In the genomic region with DNA sequence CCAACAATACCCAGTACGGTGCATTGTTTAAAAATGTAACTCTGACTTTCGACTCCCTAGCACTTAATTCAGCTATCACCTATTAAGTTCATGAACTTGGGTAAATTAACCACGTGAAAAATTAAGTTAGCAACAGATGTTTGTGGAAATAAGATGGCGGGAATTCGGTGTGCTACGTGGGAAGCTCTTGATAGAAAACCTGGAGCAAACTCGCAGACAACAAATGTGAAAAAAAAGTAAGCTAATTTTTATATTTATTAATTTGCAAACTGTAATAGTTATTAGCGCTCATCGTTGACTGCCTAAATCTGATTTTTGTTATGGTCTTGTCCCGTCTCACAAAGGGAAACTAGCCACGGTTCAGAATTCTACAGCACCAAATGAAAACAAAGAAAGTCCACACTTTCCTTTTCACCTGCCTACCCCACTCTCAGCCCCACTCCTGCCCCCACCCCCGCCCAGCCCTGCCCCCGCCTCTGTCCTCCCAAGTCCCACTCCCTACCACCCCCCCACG, we compare ENCODE assay signal across 8 mouse cellular contexts. TPM values are rescaled to one million over a fixed set of nuclear protein-coding genes. Genes with fewer than 3 reads are reported as not detected.
DNase-seq lines count a peak whose midpoint lies in the region; ATAC-seq and TF ChIP-seq lines count a peak whose summit lies in the region.

No protein-coding gene starts in this region.

- H3K4me2 ChIP-seq in forebrain, postnatal 0 days (ENCODE audit: low read depth), result peak overlapping the region; percentile 83

- 1% methylated on average over 14 of the region's 14 CpGs for WGBS in heart, adult 2 months
- under 1% methylated on average over 14 of the region's 14 CpGs for WGBS in forebrain, postnatal 0 days

- no peaks in the 10 kb centered on the region for H3K79me2 ChIP-seq in heart, adult 2 months (replicated peaks; ENCODE audit: control insufficient read depth, insufficient read depth, low read length)

- TF ChIP-seq CTCF in heart, adult 2 months (IDR thresholded peaks at IDR 0.05), result no peak
- TF ChIP-seq CTCF in forebrain, postnatal 0 days (IDR thresholded peaks at IDR 0.05; ENCODE audit: low read depth), result no peak

- intact Hi-C loops in heart, adult 2 months (cut with DNase I), result loop anchor here (2.0 kb wide), 1 partner anchor 421 kb away; the partner anchor contains the start of gene Mettl3
- intact Hi-C loops in heart, postnatal 14 days (cut with DNase I), result loop anchor here (10.0 kb wide), 1 partner anchor 421 kb away; the partner anchor contains the start of gene Mettl3

- 0 out of 2 replicates have a peak overlapping the region, but pooled peaks have one; percentile 33 for H3K9ac ChIP-seq in heart, adult 2 months (ENCODE audit: low read depth, low read length)
- H3K9ac ChIP-seq in ES-E14 (ENCODE audit: insufficient read depth, low read depth, low read length, poor library complexity, severe bottlenecking), result peak overlapping the region; percentile 45
- peak overlapping the region; percentile 87 for H3K9ac ChIP-seq in forebrain, postnatal 0 days

- no peaks in the 10 kb centered on the region for H3K27me3 ChIP-seq in heart, adult 2 months (ENCODE audit: control insufficient read depth, insufficient read depth, low read length)
- H3K27me3 ChIP-seq in forebrain, postnatal 0 days (ENCODE audit: insufficient read depth, low read length), result no peaks in the 10 kb centered on the region

- DNase-seq in heart, adult 2 months, result no peak
- DNase-seq in heart, postnatal 14 days, result no peak
- no peak for DNase-seq in ES-E14 (ENCODE audit: low read depth, low spot score)
- no peak for DNase-seq in forebrain, postnatal 0 days
- DNase-seq in mesoderm, embryonic 11.5 days (ENCODE audit: low read depth, low spot score), result peak; percentile 51
- no peak for DNase-seq in right cerebral cortex, postnatal 36 days (ENCODE audit: low spot score in 2 of 2)
- DNase-seq in cerebellum, adult 9-11 months, result no peak

- in situ Hi-C loops in ES-E14 (cut with MboI; ENCODE audit: low sequenced_read_pairs in 2 of 2, unreplicated experiment in 2 of 2), result no loop called here

- ATAC-seq in forebrain, postnatal 0 days, result peak; percentile 3; the same call in 1 of the 2 replicates
- ATAC-seq in CD4-positive, CD25-positive, alpha-beta regulatory T cell, adult 4 months, result no peak

- peak overlapping the region; percentile 66 for H3K4me3 ChIP-seq in heart, adult 2 months
- peak overlapping the region; percentile 65 to 97 for H3K4me3 ChIP-seq in ES-E14 (ENCODE audit: insufficient read depth in 1 of 2, low read depth in 1 of 2, low read length in 2 of 2, poor library complexity in 1 of 2, severe bottlenecking in 1 of 2)
- peak overlapping the region; percentile 82 for H3K4me3 ChIP-seq in forebrain, postnatal 0 days (ENCODE audit: low read depth, low read length)

- no peak for TF ChIP-seq EP300 in heart, adult 2 months (IDR thresholded peaks at IDR 0.05; ENCODE audit: insufficient read depth, low read depth, low read length)

- TF ChIP-seq POLR2A in heart, adult 2 months (IDR thresholded peaks at IDR 0.05; ENCODE audit: insufficient read depth, low read depth, low read length), result no peak

- H3K4me1 ChIP-seq in heart, adult 2 months (ENCODE audit: control insufficient read depth, insufficient read depth, low read length), result no peaks in the 10 kb centered on the region
- no peaks in the 10 kb centered on the region; a peak in 1 of 4 replicates for H3K4me1 ChIP-seq in ES-E14 (ENCODE audit: control insufficient read depth in 2 of 2, insufficient read depth in 2 of 2, low read length in 2 of 2, poor library complexity in 1 of 2)
- peaks cover 11% of the 10 kb centered on the region; the same call in 1 of the 2 replicates for H3K4me1 ChIP-seq in forebrain, postnatal 0 days (ENCODE audit: insufficient read depth)

- peak overlapping the region; percentile 61 for H3K27ac ChIP-seq in heart, adult 2 months
- H3K27ac ChIP-seq in ES-E14 (ENCODE audit: insufficient read depth, low read depth, low read length, poor library complexity, severe bottlenecking), result peak overlapping the region; percentile 75
- H3K27ac ChIP-seq in forebrain, postnatal 0 days (ENCODE audit: low read depth, low read length), result peak overlapping the region; percentile 88

- H3K36me3 ChIP-seq in heart, adult 2 months (ENCODE audit: control insufficient read depth, insufficient read depth, low read length), result no peaks in the 10 kb centered on the region; the same call in 1 of the 2 replicates
- H3K36me3 ChIP-seq in ES-E14 (ENCODE audit: control insufficient read depth, insufficient read depth, low read length, poor library complexity, severe bottlenecking), result peaks cover 13% of the 10 kb centered on the region
- peaks cover 19% of the 10 kb centered on the region for H3K36me3 ChIP-seq in forebrain, postnatal 0 days (ENCODE audit: insufficient read depth)

- H3K9me3 ChIP-seq in ES-E14 (ENCODE audit: control insufficient read depth, insufficient read depth, low read depth, low read length), result no peaks in the 10 kb centered on the region
- H3K9me3 ChIP-seq in forebrain, postnatal 0 days (ENCODE audit: low read length), result no peaks in the 10 kb centered on the region

TF ChIP-seq in ES-E14, 5 proteins besides CTCF, POLR2A, EP300 and RAD21:
- TF ChIP-seq ZNF384 (IDR thresholded peaks at IDR 0.05; ENCODE audit: low read depth, low read length) (0 out of 2 replicates have a peak, but pooled peaks have one; percentile 25), MAFK (IDR thresholded peaks at IDR 0.05; ENCODE audit: insufficient read depth, low read depth, low read length) (no peak), ZC3H11A (IDR thresholded peaks at IDR 0.05; ENCODE audit: borderline replicate concordance, low read depth, low read length) (no peak), HCFC1 (IDR thresholded peaks at IDR 0.05; ENCODE audit: borderline replicate concordance, insufficient read depth, low read length) (no peak), CHD2 (IDR thresholded peaks at IDR 0.05; ENCODE audit: low read depth, low read length) (no peak)

RNA-seq across cellular contexts. Expression of gene Mettl17, which starts 0.6 kb away (rescaled TPM):
- total RNA-seq in heart, adult 2 months (2021), result 10 to 100 TPM; 20.1 to 20.7 TPM
- 21.1 and 24.8 TPM in 2 replicates for polyA plus RNA-seq in heart, adult 2 months (2012; rRNA removed)
- total RNA-seq in heart, postnatal 14 days (2021), result 10 to 100 TPM; 18.6 to 30.2 TPM
- total RNA-seq in ES-E14 (2012; rRNA removed), result 19.7 and 40.1 TPM in 2 replicates
- 47.4 and 49.5 TPM in 2 replicates for total RNA-seq in forebrain, postnatal 0 days (2014; rRNA removed)
- 47.5 and 54.5 TPM in 2 replicates for polyA plus RNA-seq in forebrain, postnatal 0 days (2015; fragmentation: Nextera tagmentation; extraction: Ambion mirVana)
- 10 to 100 TPM; 55.1 to 85.6 TPM for polyA plus RNA-seq in CD4-positive, CD25-positive, alpha-beta regulatory T cell, adult 4 months (2017; shearing (Covaris generic))

RNA-seq across cellular contexts. Expression of gene Slc39a2, which starts 8.6 kb away (rescaled TPM):
- under 1 TPM; 0.16 to 0.25 TPM for total RNA-seq in heart, adult 2 months (2021)
- 0.53 and 1.7 TPM in 2 replicates for polyA plus RNA-seq in heart, adult 2 months (2012; rRNA removed)
- total RNA-seq in heart, postnatal 14 days (2021), result under 1 TPM; 0.29 to 0.44 TPM
- 0.49 and 0.74 TPM in 2 replicates for total RNA-seq in ES-E14 (2012; rRNA removed)
- 2.5 and 3.1 TPM in 2 replicates for total RNA-seq in forebrain, postnatal 0 days (2014; rRNA removed)
- polyA plus RNA-seq in forebrain, postnatal 0 days (2015; fragmentation: Nextera tagmentation; extraction: Ambion mirVana), result 0.29 and 0.39 TPM in 2 replicates
- polyA plus RNA-seq in CD4-positive, CD25-positive, alpha-beta regulatory T cell, adult 4 months (2017; shearing (Covaris generic)), result under 1 TPM; 0.39 to 0.71 TPM

RNA-seq across cellular contexts. Expression of gene Ndrg2, which starts 29.9 kb away (rescaled TPM):
- total RNA-seq in heart, adult 2 months (2021), result 1,000 to 10,000 TPM; 1,274 to 1,571 TPM
- polyA plus RNA-seq in heart, adult 2 months (2012; rRNA removed), result 2,120 and 2,574 TPM in 2 replicates
- total RNA-seq in heart, postnatal 14 days (2021), result 1,000 to 10,000 TPM in 1 of 2 experiments, 100 to 1,000 TPM in 1; 982 to 1,030 TPM
- 5.7 and 16.6 TPM in 2 replicates for total RNA-seq in ES-E14 (2012; rRNA removed)
- 284 and 326 TPM in 2 replicates for total RNA-seq in forebrain, postnatal 0 days (2014; rRNA removed)
- polyA plus RNA-seq in forebrain, postnatal 0 days (2015; fragmentation: Nextera tagmentation; extraction: Ambion mirVana), result 210 and 297 TPM in 2 replicates
- 10 to 100 TPM; 25.0 to 38.1 TPM for polyA plus RNA-seq in CD4-positive, CD25-positive, alpha-beta regulatory T cell, adult 4 months (2017; shearing (Covaris generic))

RNA-seq across cellular contexts. Expression of gene Ear6, which starts 30.6 kb away (rescaled TPM):
- total RNA-seq in heart, adult 2 months (2021), result not detected
- polyA plus RNA-seq in heart, adult 2 months (2012; rRNA removed), result not detected in 2 replicates
- total RNA-seq in heart, postnatal 14 days (2021), result not detected
- not detected in 2 replicates for total RNA-seq in ES-E14 (2012; rRNA removed)
- not detected in 2 replicates for total RNA-seq in forebrain, postnatal 0 days (2014; rRNA removed)
- not detected in 2 replicates for polyA plus RNA-seq in forebrain, postnatal 0 days (2015; fragmentation: Nextera tagmentation; extraction: Ambion mirVana)
- not detected for polyA plus RNA-seq in CD4-positive, CD25-positive, alpha-beta regulatory T cell, adult 4 months (2017; shearing (Covaris generic))

RNA-seq across cellular contexts. Expression of gene Tppp2, which starts 34.1 kb away (rescaled TPM):
- total RNA-seq in heart, adult 2 months (2021), result not detected
- 0.16 and 0.32 TPM in 2 replicates for polyA plus RNA-seq in heart, adult 2 months (2012; rRNA removed)
- not detected for total RNA-seq in heart, postnatal 14 days (2021)
- total RNA-seq in ES-E14 (2012; rRNA removed), result not detected in 2 replicates
- not detected in 2 replicates for total RNA-seq in forebrain, postnatal 0 days (2014; rRNA removed)
- not detected in 2 replicates for polyA plus RNA-seq in forebrain, postnatal 0 days (2015; fragmentation: Nextera tagmentation; extraction: Ambion mirVana)
- polyA plus RNA-seq in CD4-positive, CD25-positive, alpha-beta regulatory T cell, adult 4 months (2017; shearing (Covaris generic)), result not detected

Comparison
In these comparisons a context has a peak if more than half of its experiments do, and no peak if none do; other contexts are left out.
1. H3K9ac ChIP-seq: peak in every context shown above with its lines; median percentile 87 in forebrain, postnatal 0 days; 45 in ES-E14; 33 in heart, adult 2 months.
2. RNA of gene Ndrg2, which starts 29.9 kb away (total RNA-seq): 1,274 to 1,571 TPM in heart, adult 2 months, 982 to 1,030 TPM in heart, postnatal 14 days and 284 to 326 TPM in forebrain, postnatal 0 days; 5.7 to 16.6 TPM in ES-E14; every median in the first group is over 10 times any median in the second.
3. Peak in every context shown above with its lines, with median percentiles within 50 percentile points of each other: H3K27ac ChIP-seq and H3K4me3 ChIP-seq.